ENCODE assay signal across 20 mouse cellular contexts in genomic region chr3:89516321-89516720, GRCm38 (mm10). TPM values are rescaled to one million over a fixed set of nuclear protein-coding genes. Genes with fewer than 3 reads are reported as not detected.
DNase-seq lines count a peak whose midpoint lies in the region; ATAC-seq and TF ChIP-seq lines count a peak whose summit lies in the region.
"Had no signal": no experiment of that assay in that cellular context is flagged by ENCODE, and none has a peak within 500 bp of the region (broad histone marks: within the 10 kb centered on the region; RNA-seq: fewer than 3 reads in every experiment).

No protein-coding gene starts in this region.

- no peak overlapping the region for H3K4me3 ChIP-seq in kidney, adult 2 months (ENCODE audit: insufficient read depth, low read depth, low read length)
- H3K4me3 ChIP-seq in kidney, embryonic 15.5 days (replicated peaks): no peak overlapping the region
- no peak overlapping the region for H3K4me3 ChIP-seq in lung, postnatal 0 days (ENCODE audit: low read depth, low read length)
- H3K4me3 ChIP-seq in MEL (ENCODE audit: control insufficient read depth in 1 of 2, insufficient read depth in 1 of 2, low read depth in 2 of 2, low read length in 2 of 2): no peak overlapping the region
- H3K4me3 ChIP-seq: embryonic facial prominence, embryonic 10.5 days; forebrain, embryonic 12.5 days; lung, embryonic 15.5 days; midbrain, embryonic 10.5 days; neural tube, embryonic 12.5 days had no signal

- TF ChIP-seq CTCF in kidney, adult 2 months (conservative IDR thresholded peaks at IDR 0.05; ENCODE audit: insufficient read depth, insufficient read length, low read depth, low read length): 0 out of 2 replicates have a peak, but pooled peaks have one; percentile 1
- peak; percentile 36 for TF ChIP-seq CTCF in lung, postnatal 0 days (IDR thresholded peaks at IDR 0.05)
- peak; percentile 61 to 66 (median 65) for TF ChIP-seq CTCF in MEL (IDR thresholded peaks at IDR 0.05 in 2 of 3, conservative IDR thresholded peaks at IDR 0.05 in 1 of 3; ENCODE audit: control insufficient read depth in 1 of 3, insufficient read depth in 1 of 3, low read depth in 2 of 3, low read length in 3 of 3, poor library complexity in 1 of 3, severe bottlenecking in 1 of 3)

- H3K27me3 ChIP-seq in kidney, adult 2 months (replicated peaks; ENCODE audit: control insufficient read depth, insufficient read depth, low read length): no peaks in the 10 kb centered on the region
- peaks cover 11% of the 10 kb centered on the region for H3K27me3 ChIP-seq in kidney, embryonic 15.5 days
- 0 out of 2 replicates have a peak, but pooled peaks cover 7% of the 10 kb centered on the region for H3K27me3 ChIP-seq in lung, postnatal 0 days (replicated peaks; ENCODE audit: insufficient read depth, low read length)
- 0 out of 4 replicates have a peak, but pooled peaks cover 2 to 3% of the 10 kb centered on the region in 2 experiments for H3K27me3 ChIP-seq in MEL (ENCODE audit: control insufficient read depth in 1 of 2, insufficient read depth in 2 of 2, low read length in 2 of 2)

- ATAC-seq in kidney, embryonic 15.5 days (replicated peaks; ENCODE audit: low FRiP score): no peak
- ATAC-seq in lung, postnatal 0 days: no peak

- peaks cover 7% of the 10 kb centered on the region for H3K9me3 ChIP-seq in kidney, embryonic 15.5 days (replicated peaks)
- H3K9me3 ChIP-seq in lung, postnatal 0 days (ENCODE audit: low read length): no peaks in the 10 kb centered on the region
- no peaks in the 10 kb centered on the region for H3K9me3 ChIP-seq in MEL (replicated peaks; ENCODE audit: insufficient read depth, low read length)
- H3K9me3 ChIP-seq: lung, embryonic 15.5 days had no signal

- H3K79me2 ChIP-seq in MEL (ENCODE audit: control insufficient read depth, insufficient read depth, low read length, poor library complexity): no peaks in the 10 kb centered on the region

- H3K4me2 ChIP-seq in kidney, embryonic 15.5 days: no peak overlapping the region
- H3K4me2 ChIP-seq in lung, postnatal 0 days (replicated peaks; ENCODE audit: low read depth, low read length): no peak overlapping the region
- H3K4me2 ChIP-seq: forebrain, embryonic 12.5 days; lung, embryonic 15.5 days; neural tube, embryonic 12.5 days had no signal

- peak; percentile 69 for TF ChIP-seq RAD21 in MEL (IDR thresholded peaks at IDR 0.05; ENCODE audit: low read depth, low read length)

- no peak for TF ChIP-seq POLR2A in kidney, adult 2 months (IDR thresholded peaks at IDR 0.05; ENCODE audit: low read depth, low read length)
- TF ChIP-seq POLR2A in MEL (IDR thresholded peaks at IDR 0.05; ENCODE audit: control insufficient read depth in 1 of 2, insufficient read depth in 1 of 2, low read depth in 1 of 2, low read length in 2 of 2, poor library complexity in 1 of 2): no peak

- H3K27ac ChIP-seq in kidney, adult 2 months (ENCODE audit: insufficient read depth, low read depth, low read length): no peak overlapping the region
- H3K27ac ChIP-seq in kidney, embryonic 15.5 days: no peak overlapping the region
- H3K27ac ChIP-seq in lung, postnatal 0 days (ENCODE audit: low read length): no peak overlapping the region
- H3K27ac ChIP-seq in MEL (ENCODE audit: control insufficient read depth, low read depth, low read length): no peak overlapping the region
- H3K27ac ChIP-seq: embryonic facial prominence, embryonic 10.5 days; forebrain, embryonic 12.5 days; lung, embryonic 15.5 days; macrophage; midbrain, embryonic 10.5 days; neural tube, embryonic 12.5 days had no signal

- no peaks in the 10 kb centered on the region for H3K36me3 ChIP-seq in kidney, adult 2 months (ENCODE audit: control insufficient read depth, insufficient read depth, low read length)
- no peaks in the 10 kb centered on the region for H3K36me3 ChIP-seq in kidney, embryonic 15.5 days
- H3K36me3 ChIP-seq in lung, postnatal 0 days (ENCODE audit: insufficient read depth, low read length): no peaks in the 10 kb centered on the region
- H3K36me3 ChIP-seq in MEL (ENCODE audit: control insufficient read depth in 1 of 2, insufficient read depth in 2 of 2, low read length in 2 of 2): peaks cover 0 to 6% of the 10 kb centered on the region in 2 experiments; a peak in 1 of 4 replicates
- H3K36me3 ChIP-seq: embryonic facial prominence, embryonic 10.5 days; forebrain, embryonic 12.5 days; G1E; lung, embryonic 15.5 days; midbrain, embryonic 10.5 days; neural tube, embryonic 12.5 days had no signal

- H3K4me1 ChIP-seq in kidney, adult 2 months (ENCODE audit: control insufficient read depth, insufficient read depth, low read length): no peaks in the 10 kb centered on the region
- H3K4me1 ChIP-seq in kidney, embryonic 15.5 days: peaks cover 24% of the 10 kb centered on the region
- H3K4me1 ChIP-seq in lung, postnatal 0 days (ENCODE audit: insufficient read depth, low read depth, low read length): peaks cover 3% of the 10 kb centered on the region; the same call in 1 of the 2 replicates
- peaks cover 2 to 27% of the 10 kb centered on the region in 2 experiments; a peak in 3 of 4 replicates for H3K4me1 ChIP-seq in MEL (ENCODE audit: control insufficient read depth in 1 of 2, insufficient read depth in 2 of 2, low read length in 2 of 2)

- H3K9ac ChIP-seq in kidney, embryonic 15.5 days: no peak overlapping the region
- no peak overlapping the region for H3K9ac ChIP-seq in lung, postnatal 0 days (replicated peaks; ENCODE audit: low read depth)
- H3K9ac ChIP-seq in MEL (ENCODE audit: control insufficient read depth, low read depth, low read length, poor library complexity, severe bottlenecking): no peak overlapping the region
- H3K9ac ChIP-seq: forebrain, embryonic 12.5 days; lung, embryonic 15.5 days; neural tube, embryonic 12.5 days had no signal

- 95% methylated on average over 5 of the region's 5 CpGs for WGBS in kidney, adult 2 months
- 93% methylated on average over 5 of the region's 5 CpGs for whole genome bisulfite sequencing in kidney, embryonic 15.5 days
- WGBS in lung, postnatal 0 days: 91% methylated on average over 5 of the region's 5 CpGs

- no peak for TF ChIP-seq EP300 in lung, postnatal 0 days (IDR thresholded peaks at IDR 0.05)
- no peak for TF ChIP-seq EP300 in MEL (IDR thresholded peaks at IDR 0.05; ENCODE audit: low read depth in 1 of 2, low read length in 2 of 2)

- no peak for DNase-seq in kidney, adult 2 months
- no peak for DNase-seq in lung, postnatal 0 days (ENCODE audit: low spot score)
- DNase-seq in lung, adult 18-20 months: no peak
- DNase-seq in MEL (ENCODE audit: low read depth, low spot score): peak; percentile 67
- DNase-seq in testis, postnatal 14 days (ENCODE audit: low spot score): peak; percentile 34
- no peak for DNase-seq in retina, postnatal 1 day
- DNase-seq: cerebellum, adult 8-10 months; gastrocnemius, postnatal 14 days; kidney, adult 9 months; kidney, postnatal 4 days had no signal

TF ChIP-seq in MEL, 35 proteins besides CTCF, POLR2A, EP300 and RAD21:
- TF ChIP-seq NELFE (IDR thresholded peaks at IDR 0.05; ENCODE audit: low read depth, low read length) (no peak), ZNF384 (IDR thresholded peaks at IDR 0.05; ENCODE audit: low read depth, low read length) (no peak), UBTF (IDR thresholded peaks at IDR 0.05; ENCODE audit: borderline replicate concordance, insufficient read depth, low read depth, low read length) (no peak), TBP (IDR thresholded peaks at IDR 0.05; ENCODE audit: low read depth, low read length) (0 out of 2 replicates have a peak, but pooled peaks have one; percentile 25), MAX (IDR thresholded peaks at IDR 0.05; ENCODE audit: low read length) (no peak), NRF1 (IDR thresholded peaks at IDR 0.05; ENCODE audit: insufficient read depth, low read depth, low read length, poor library complexity, severe bottlenecking) (no peak), SMC3 (IDR thresholded peaks at IDR 0.05; ENCODE audit: low read depth, low read length) (peak; percentile 58), JUND (IDR thresholded peaks at IDR 0.05; ENCODE audit: low read depth, low read length) (no peak), GABPA (IDR thresholded peaks at IDR 0.05; ENCODE audit: low read depth, low read length) (no peak), GATA1 (IDR thresholded peaks at IDR 0.05; ENCODE audit: low read depth, low read length) (no peak), USF1 (IDR thresholded peaks at IDR 0.05; ENCODE audit: low read depth, low read length) (no peak), BHLHE40 (IDR thresholded peaks at IDR 0.05; ENCODE audit: borderline replicate concordance, low read depth, low read length) (no peak), MAFK (IDR thresholded peaks at IDR 0.05; ENCODE audit: borderline replicate concordance, low read depth, low read length) (no peak), CHD2 (IDR thresholded peaks at IDR 0.05; ENCODE audit: low read length) (no peak), E2F4 (IDR thresholded peaks at IDR 0.05; ENCODE audit: borderline replicate concordance, low read depth, low read length) (no peak), MEF2A (IDR thresholded peaks at IDR 0.05; ENCODE audit: extremely low read depth, insufficient replicate concordance, low read depth, low read length, poor library complexity, severe bottlenecking) (no peak), POLR2AphosphoS2 (IDR thresholded peaks at IDR 0.05; ENCODE audit: low read length) (no peak), ZC3H11A (IDR thresholded peaks at IDR 0.05; ENCODE audit: low read depth, low read length) (peak; percentile 51; the same call in 1 of the 2 replicates), SIN3A (IDR thresholded peaks at IDR 0.05; ENCODE audit: low read length) (no peak)

RNA-seq across cellular contexts. Expression of gene Kcnn3, which starts 3.6 kb away (rescaled TPM):
- 1.3 TPM in 2 replicates for polyA plus RNA-seq in kidney, adult 2 months (2012; rRNA removed)
- 2.1 and 3.0 TPM in 2 replicates for polyA plus RNA-seq in kidney, embryonic 15.5 days (2015; fragmentation: Nextera tagmentation; extraction: Ambion mirVana)
- 1.00 and 1.0 TPM in 2 replicates for polyA plus RNA-seq in lung, postnatal 0 days (2015; fragmentation: Nextera tagmentation; extraction: Ambion mirVana)
- not detected in 2 replicates for total RNA-seq in MEL (2012; rRNA removed)
- polyA plus RNA-seq in MEL (2012; ENCODE audit: insufficient read depth in 1 of 2, insufficient read length in 2 of 2, low read depth in 1 of 2, low replicate concordance in 2 of 2, missing spikeins in 1 of 2): under 1 TPM in 1 of 2 experiments, not detected in 1; 0.04 TPM
- total RNA-seq: hematopoietic stem cell, adult 5-6 weeks; monocyte, adult 5-6 weeks had no signal
- polyA plus RNA-seq: G1E had no signal

Comparison
In these comparisons a context has a peak if more than half of its experiments do, and no peak if none do; other contexts are left out.
1. DNase-seq: peak in MEL (single experiment) and testis, postnatal 14 days (single experiment); none in kidney, adult 2 months (single experiment), lung, postnatal 0 days (single experiment), lung, adult 18-20 months (0 of 2) and retina, postnatal 1 day (single experiment).
2. CTCF ChIP-seq: peak in every context shown above with its lines; median percentile 65 in MEL; 36 in lung, postnatal 0 days; 1 in kidney, adult 2 months.